Mouse (Mus musculus): ENCODE results near the gene Cirbp. TPM values are rescaled to one million over a fixed set of nuclear protein-coding genes. Genes with fewer than 3 reads are reported as not detected.
"Not testable (repeated sequence)": the region's sequence is repeated elsewhere in the genome, so short reads cannot be mapped to it uniquely, and the experiment has no call there.

The Cirbp gene
- polyA plus RNA-seq, 1 experiment from 2014 or later: 91.8 TPM

GRCm38 (mm10) chr10:80207201-80207600 is 41.4 kb downstream of the Cirbp start:
- no peak for DNase-seq (ENCODE audit: low spot score)
- 55% methylated on average over 1 of the region's 1 CpGs for WGBS
- H3K9me3 ChIP-seq (replicated peaks): no peaks in the 10 kb centered on the region
- H3K27me3 ChIP-seq (ENCODE audit: low read depth, poor library complexity, severe bottlenecking): peaks cover 26% of the 10 kb centered on the region
- H3K4me1 ChIP-seq: peaks cover 66% of the 10 kb centered on the region
- peak overlapping the region; percentile 51; the same call in 1 of the 2 replicates for H3K4me3 ChIP-seq
- H3K36me3 ChIP-seq: no peaks in the 10 kb centered on the region
- peak overlapping the region; percentile 89 for H3K27ac ChIP-seq (replicated peaks)

GRCm38 (mm10) chr10:80207676-80208075 is 41.9 kb downstream of the Cirbp start:
- peak; percentile 78 for DNase-seq (ENCODE audit: low spot score)
- Histone ChIP-seq H3K27ac (replicated peaks) (peak overlapping the region; percentile 89), H3K4me3 (peak overlapping the region; percentile 51)

DNA sequence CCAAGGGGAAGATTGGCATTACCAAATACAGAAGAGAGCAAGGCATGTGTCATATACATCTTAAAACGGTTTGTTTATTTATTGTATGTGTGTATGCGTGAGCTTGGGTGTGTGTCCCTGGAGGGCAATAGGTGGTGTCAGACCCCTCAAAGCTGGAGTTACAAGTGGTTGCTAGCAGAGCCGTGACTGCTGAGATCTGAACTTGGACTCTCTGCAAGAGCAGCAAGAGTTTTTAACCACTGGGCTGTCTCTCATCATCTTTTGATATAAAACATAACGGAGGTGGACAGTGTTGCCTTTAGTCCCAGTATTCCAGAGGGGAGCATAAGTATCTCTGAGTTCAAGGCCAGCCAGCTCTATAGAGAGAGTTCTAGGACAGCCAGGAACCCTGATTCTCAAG is 42.5 kb downstream of the Cirbp start:
- no peak for DNase-seq (ENCODE audit: low spot score)
- Histone ChIP-seq H3K4me1 (peaks cover 66% of the 10 kb centered on the region), H3K27me3 (ENCODE audit: low read depth, poor library complexity, severe bottlenecking) (peaks cover 26% of the 10 kb centered on the region), H3K9me3 (replicated peaks) (no peaks in the 10 kb centered on the region), H3K27ac (replicated peaks) (peak overlapping the region; percentile 89), H3K36me3 (no peaks in the 10 kb centered on the region), H3K4me3 (peak overlapping the region; percentile 51)
- WGBS: 67% methylated on average over 4 of the region's 4 CpGs

More at GRCm38 (mm10) chr10:80207676-80208075, 41.9 kb downstream of the Cirbp start:
- Histone ChIP-seq H3K9me3 (replicated peaks) (no peaks in the 10 kb centered on the region), H3K27me3 (ENCODE audit: low read depth, poor library complexity, severe bottlenecking) (peaks cover 26% of the 10 kb centered on the region), H3K4me1 (peaks cover 65% of the 10 kb centered on the region), H3K36me3 (no peaks in the 10 kb centered on the region)
- 31% methylated on average over 10 of the region's 10 CpGs for WGBS

DNA sequence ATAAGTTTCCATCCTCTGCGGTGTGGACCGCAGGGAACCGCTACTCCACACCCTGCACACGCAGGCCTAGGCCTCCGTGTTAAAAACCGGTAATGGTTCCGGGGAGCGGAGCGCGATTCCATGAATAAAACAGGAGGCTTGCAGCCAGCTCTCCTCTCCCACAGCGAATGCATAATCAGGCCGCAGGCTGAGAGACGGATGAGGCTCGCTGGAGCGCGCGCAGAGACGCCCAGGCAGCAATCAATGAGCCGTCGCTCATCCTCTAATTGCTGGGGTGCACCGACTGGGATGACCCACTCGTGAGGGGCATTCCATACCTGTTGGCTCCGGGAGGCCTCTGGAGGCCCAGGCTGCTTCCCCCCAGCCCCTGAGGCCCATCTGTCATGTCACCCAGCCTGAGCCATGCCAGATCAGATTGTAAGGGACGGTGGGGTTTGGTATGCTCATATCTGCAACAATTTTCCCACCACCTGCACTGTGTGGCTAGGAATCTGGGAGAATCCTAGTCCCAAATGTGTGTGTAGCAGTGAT is 43.1 kb downstream of the Cirbp start:
- peaks cover 26% of the 10 kb centered on the region for H3K27me3 ChIP-seq (ENCODE audit: low read depth, poor library complexity, severe bottlenecking)
- DNase-seq (ENCODE audit: low spot score): peak; percentile 68
- no peaks in the 10 kb centered on the region for H3K36me3 ChIP-seq
- H3K9me3 ChIP-seq (replicated peaks): no peaks in the 10 kb centered on the region
- peak overlapping the region; percentile 89 for H3K27ac ChIP-seq (replicated peaks)
- H3K4me1 ChIP-seq: peaks cover 60% of the 10 kb centered on the region
- 6% methylated on average over 24 of the region's 24 CpGs for WGBS
- peak overlapping the region; percentile 51 for H3K4me3 ChIP-seq

DNA sequence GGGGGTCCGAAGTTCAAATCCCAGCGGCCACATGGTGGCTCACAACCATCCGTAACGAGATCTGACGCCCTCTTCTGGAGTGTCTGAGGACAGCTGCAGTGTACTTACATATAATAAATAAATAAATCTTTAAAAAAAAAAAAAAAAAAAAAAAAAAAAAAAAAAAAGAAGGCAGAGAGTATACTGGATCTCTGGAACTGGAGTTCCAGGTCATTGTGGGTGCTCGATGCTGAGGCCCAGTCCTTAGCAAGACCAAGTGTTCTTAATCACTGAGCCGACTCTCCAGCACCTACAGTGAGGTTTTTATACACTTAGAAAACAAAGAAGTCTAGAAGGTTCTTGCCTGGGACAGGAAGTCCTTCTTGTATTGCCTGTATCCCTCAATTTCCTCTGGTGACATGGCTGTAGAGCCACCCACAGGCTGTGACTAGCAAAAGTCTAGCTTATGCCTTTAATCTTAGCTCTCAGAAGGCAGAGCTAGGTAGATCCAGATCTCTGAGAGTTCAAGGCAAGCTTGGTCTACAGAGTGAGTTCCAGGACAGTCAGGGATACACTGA is 45.8 kb downstream of the Cirbp start:
- H3K36me3 ChIP-seq; H3K27ac ChIP-seq (replicated peaks); H3K9me3 ChIP-seq (replicated peaks); DNase-seq (ENCODE audit: low spot score); H3K4me3 ChIP-seq: not testable (repeated sequence)
- 71% methylated on average over 7 of the region's 7 CpGs for WGBS
- H3K27me3 ChIP-seq (ENCODE audit: low read depth, poor library complexity, severe bottlenecking): peaks cover 24% of the 10 kb centered on the region
- peaks cover 60% of the 10 kb centered on the region for H3K4me1 ChIP-seq

- Histone ChIP-seq H3K27ac (replicated peaks) (peak overlapping the region; percentile 83), H3K4me3 (peak overlapping the region; percentile 23), H3K27me3 (ENCODE audit: low read depth, poor library complexity, severe bottlenecking) (peaks cover 6% of the 10 kb centered on the region), H3K9me3 (replicated peaks) (no peaks in the 10 kb centered on the region), H3K4me1 (peaks cover 29% of the 10 kb centered on the region), H3K36me3 (no peaks in the 10 kb centered on the region)
- 10% methylated on average over 16 of the region's 16 CpGs for WGBS
- DNase-seq (ENCODE audit: low spot score): peak; percentile 55
Observed at GRCm38 (mm10) chr10:80215048-80215772, 49.4 kb downstream of the Cirbp start.

DNA sequence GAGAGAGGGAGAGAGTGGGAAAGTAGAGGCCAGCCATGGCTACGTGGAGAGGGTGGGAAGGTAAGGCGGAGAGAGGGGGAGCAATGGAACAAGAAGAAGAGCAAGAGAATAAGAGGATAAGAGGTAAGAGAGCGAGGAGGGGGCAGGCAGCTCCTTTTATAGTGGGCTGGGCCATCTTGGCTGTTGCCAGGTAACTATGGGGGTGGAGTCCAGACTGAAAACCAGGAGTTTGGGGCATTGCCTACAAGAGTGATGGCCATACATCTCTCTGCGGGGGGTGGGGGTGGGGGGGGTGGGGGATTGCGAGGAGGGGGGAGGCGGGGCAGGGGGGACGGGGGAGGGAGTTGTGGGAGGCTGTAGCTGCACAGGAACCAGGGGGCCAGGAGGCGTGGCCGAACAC is 54.9 kb downstream of the Cirbp start:
- no peaks in the 10 kb centered on the region for H3K36me3 ChIP-seq
- WGBS: 36% methylated on average over 8 of the region's 9 CpGs
- H3K4me1 ChIP-seq: peaks cover 33% of the 10 kb centered on the region
- H3K4me3 ChIP-seq: no peak overlapping the region
- peak overlapping the region; percentile 46 for H3K27ac ChIP-seq (replicated peaks)
- peaks cover 5% of the 10 kb centered on the region; the same call in 1 of the 2 replicates for H3K27me3 ChIP-seq (ENCODE audit: low read depth, poor library complexity, severe bottlenecking)
- no peak for DNase-seq (ENCODE audit: low spot score)
- H3K9me3 ChIP-seq (replicated peaks): no peaks in the 10 kb centered on the region

Other genes with a start within 250 kb of the Cirbp start
- 1.0 and 1.2 TPM in 2 replicates for gene Kiss1r, start 249.0 kb upstream of the Cirbp start, polyA plus RNA-seq (2016; fragmentation: Nextera tagmentation; extraction: Ambion mirVana)
- 126 and 154 TPM in 2 replicates for gene R3hdm4, start 244.8 kb upstream of the Cirbp start, polyA plus RNA-seq (2016; fragmentation: Nextera tagmentation; extraction: Ambion mirVana)
- 12.5 and 13.4 TPM in 2 replicates for gene Arid3a, start 238.9 kb upstream of the Cirbp start, polyA plus RNA-seq (2016; fragmentation: Nextera tagmentation; extraction: Ambion mirVana)
- gene Wdr18, start 205.8 kb upstream of the Cirbp start, polyA plus RNA-seq (2016; fragmentation: Nextera tagmentation; extraction: Ambion mirVana): 136 and 155 TPM in 2 replicates
- 0.25 and 0.30 TPM in 2 replicates for gene Grin3b, start 195.3 kb upstream of the Cirbp start, polyA plus RNA-seq (2016; fragmentation: Nextera tagmentation; extraction: Ambion mirVana)
- 11.0 TPM in 2 replicates for gene Tmem259, start 181.7 kb upstream of the Cirbp start, polyA plus RNA-seq (2016; fragmentation: Nextera tagmentation; extraction: Ambion mirVana)
- 198 and 199 TPM in 2 replicates for gene Cnn2, start 177.4 kb upstream of the Cirbp start, polyA plus RNA-seq (2016; fragmentation: Nextera tagmentation; extraction: Ambion mirVana)
- gene Abca7, start 169.5 kb upstream of the Cirbp start, polyA plus RNA-seq (2016; fragmentation: Nextera tagmentation; extraction: Ambion mirVana): 3.2 and 4.8 TPM in 2 replicates
- 7.9 and 8.0 TPM in 2 replicates for gene Arhgap45, start 149.3 kb upstream of the Cirbp start, polyA plus RNA-seq (2016; fragmentation: Nextera tagmentation; extraction: Ambion mirVana)
- 233 and 276 TPM in 2 replicates for gene Polr2e, start 126.2 kb upstream of the Cirbp start, polyA plus RNA-seq (2016; fragmentation: Nextera tagmentation; extraction: Ambion mirVana)
- 702 and 747 TPM in 2 replicates for gene Gpx4, start 118.8 kb upstream of the Cirbp start, polyA plus RNA-seq (2016; fragmentation: Nextera tagmentation; extraction: Ambion mirVana)
- 15.0 and 15.2 TPM in 2 replicates for gene Sbno2, start 60.4 kb upstream of the Cirbp start, polyA plus RNA-seq (2016; fragmentation: Nextera tagmentation; extraction: Ambion mirVana)
- gene Stk11, start 50.2 kb upstream of the Cirbp start, polyA plus RNA-seq (2016; fragmentation: Nextera tagmentation; extraction: Ambion mirVana): 18.0 and 19.7 TPM in 2 replicates
- 463 and 481 TPM in 2 replicates for gene Atp5d, start 27.4 kb upstream of the Cirbp start, polyA plus RNA-seq (2016; fragmentation: Nextera tagmentation; extraction: Ambion mirVana)
- gene Cbarp, start 25.1 kb upstream of the Cirbp start, polyA plus RNA-seq (2016; fragmentation: Nextera tagmentation; extraction: Ambion mirVana): 7.8 and 9.3 TPM in 2 replicates
- gene Midn, start 17.7 kb upstream of the Cirbp start, polyA plus RNA-seq (2016; fragmentation: Nextera tagmentation; extraction: Ambion mirVana): 17.8 and 19.7 TPM in 2 replicates
- 10.6 and 11.2 TPM in 2 replicates for gene 1600002K03Rik, start 7.0 kb downstream of the Cirbp start, polyA plus RNA-seq (2016; fragmentation: Nextera tagmentation; extraction: Ambion mirVana)
- gene Efna2, start 13.5 kb downstream of the Cirbp start, polyA plus RNA-seq (2016; fragmentation: Nextera tagmentation; extraction: Ambion mirVana): 56.6 and 64.5 TPM in 2 replicates
- gene Mum1, start 60.4 kb downstream of the Cirbp start, polyA plus RNA-seq (2016; fragmentation: Nextera tagmentation; extraction: Ambion mirVana): 154 and 166 TPM in 2 replicates
- 288 and 314 TPM in 2 replicates for gene Ndufs7, start 83.1 kb downstream of the Cirbp start, polyA plus RNA-seq (2016; fragmentation: Nextera tagmentation; extraction: Ambion mirVana)
- gene Gamt, start 95.0 kb downstream of the Cirbp start, polyA plus RNA-seq (2016; fragmentation: Nextera tagmentation; extraction: Ambion mirVana): 32.5 and 35.5 TPM in 2 replicates
- 43.7 and 50.6 TPM in 2 replicates for gene Dazap1, start 95.5 kb downstream of the Cirbp start, polyA plus RNA-seq (2016; fragmentation: Nextera tagmentation; extraction: Ambion mirVana)
- gene Rps15, start 126.5 kb downstream of the Cirbp start, polyA plus RNA-seq (2016; fragmentation: Nextera tagmentation; extraction: Ambion mirVana): 889 and 1,053 TPM in 2 replicates
- 28.3 and 61.6 TPM in 2 replicates for gene Apc2, start 130.0 kb downstream of the Cirbp start, polyA plus RNA-seq (2016; fragmentation: Nextera tagmentation; extraction: Ambion mirVana)
- gene 2310011J03Rik, start 154.6 kb downstream of the Cirbp start, polyA plus RNA-seq (2016; fragmentation: Nextera tagmentation; extraction: Ambion mirVana): 57.3 TPM in 2 replicates
- 3.3 and 4.2 TPM in 2 replicates for gene Pcsk4, start 163.5 kb downstream of the Cirbp start, polyA plus RNA-seq (2016; fragmentation: Nextera tagmentation; extraction: Ambion mirVana)
- 9.1 and 11.5 TPM in 2 replicates for gene Reep6, start 164.0 kb downstream of the Cirbp start, polyA plus RNA-seq (2016; fragmentation: Nextera tagmentation; extraction: Ambion mirVana)
- gene Adamtsl5, start 182.4 kb downstream of the Cirbp start, polyA plus RNA-seq (2016; fragmentation: Nextera tagmentation; extraction: Ambion mirVana): 0.48 and 0.91 TPM in 2 replicates
- 0.12 and 0.32 TPM in 2 replicates for gene Plk5, start 190.5 kb downstream of the Cirbp start, polyA plus RNA-seq (2016; fragmentation: Nextera tagmentation; extraction: Ambion mirVana)
- 6.3 and 6.4 TPM in 2 replicates for gene Mex3d, start 221.7 kb downstream of the Cirbp start, polyA plus RNA-seq (2016; fragmentation: Nextera tagmentation; extraction: Ambion mirVana)
- gene Mbd3, start 233.6 kb downstream of the Cirbp start, polyA plus RNA-seq (2016; fragmentation: Nextera tagmentation; extraction: Ambion mirVana): 338 and 351 TPM in 2 replicates
- gene Uqcr11, start 240.8 kb downstream of the Cirbp start, polyA plus RNA-seq (2016; fragmentation: Nextera tagmentation; extraction: Ambion mirVana): 610 and 635 TPM in 2 replicates

All from midbrain, embryonic 10.5 days (tissue).